Mouse (Mus musculus): ENCODE results near the gene Olfr53.
"Not testable (repeated sequence)": the region's sequence is repeated elsewhere in the genome, so short reads cannot be mapped to it uniquely, and the experiment has no call there.

Gene Olfr53

DNA sequence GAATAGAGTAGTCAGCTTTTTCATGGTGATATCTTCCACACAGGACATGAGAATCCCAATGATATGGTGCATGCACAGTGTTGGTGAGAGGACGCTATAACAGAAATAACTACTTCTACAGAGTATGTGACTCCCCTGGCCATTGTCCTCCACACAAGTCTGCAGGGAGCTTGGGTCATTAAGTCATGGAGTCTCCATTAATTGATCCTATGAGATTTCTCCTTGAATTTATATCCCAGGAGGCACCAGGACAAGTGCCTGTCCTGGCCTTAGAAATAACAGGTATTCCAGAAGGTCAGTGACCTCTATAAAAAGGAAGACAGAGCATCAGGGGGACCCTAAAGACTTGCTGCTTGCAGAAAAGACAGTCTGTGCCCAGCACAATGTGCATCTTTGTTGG is at the start of gene Olfr53:
Gene Olfr53, plus strand, starts transcription at position 301 of the 400 bp plus-strand sequence.
- DNase-seq (ENCODE audit: low spot score), result no peak

DNA sequence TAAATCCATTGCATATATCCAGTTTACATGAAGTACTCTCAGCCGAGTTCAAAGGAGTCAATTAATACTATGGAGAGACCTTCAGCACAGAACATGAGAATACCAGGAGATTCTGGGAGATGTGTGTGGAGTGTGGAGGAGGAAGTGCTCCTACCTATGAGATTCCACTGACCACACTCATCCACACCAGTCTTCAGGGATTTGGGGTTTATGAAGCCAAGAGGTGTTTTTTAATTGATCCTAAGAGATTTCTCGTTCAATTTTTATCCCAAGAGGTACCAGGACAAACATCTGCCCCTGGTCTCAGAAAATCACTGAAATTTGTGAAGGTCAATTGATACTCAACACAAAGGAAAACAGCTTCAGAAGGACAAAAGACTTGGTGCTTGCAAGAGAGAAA is 45.3 kb upstream of the Olfr53 start, which contains the start of gene Olfr46:
Gene Olfr46, plus strand, starts transcription at position 301 of the 400 bp plus-strand sequence.
- not testable (repeated sequence) for DNase-seq (ENCODE audit: low spot score)

DNA sequence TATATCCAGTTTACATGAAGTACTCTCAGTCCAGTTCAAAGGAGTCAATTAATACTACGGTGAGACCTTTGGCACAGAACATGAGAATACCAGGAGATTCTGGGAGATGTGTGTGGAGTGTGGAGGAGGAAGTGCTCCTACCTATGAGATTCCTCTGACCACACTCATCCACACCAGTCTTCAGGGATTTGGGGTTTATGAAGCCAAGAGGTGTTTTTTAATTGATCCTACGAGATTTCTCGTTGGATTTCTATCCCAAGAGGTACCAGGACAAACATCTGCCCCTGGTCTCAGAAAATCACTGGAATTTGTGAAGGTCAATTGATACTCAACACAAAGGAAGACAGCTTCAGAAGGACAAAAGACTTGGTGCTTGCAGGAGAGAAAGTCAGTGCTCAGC is 17.6 kb upstream of the Olfr53 start, which contains the start of gene Olfr61:
Gene Olfr61, plus strand, starts transcription at position 301 of the 400 bp plus-strand sequence.
- DNase-seq (ENCODE audit: low spot score), result not testable (repeated sequence)

DNA sequence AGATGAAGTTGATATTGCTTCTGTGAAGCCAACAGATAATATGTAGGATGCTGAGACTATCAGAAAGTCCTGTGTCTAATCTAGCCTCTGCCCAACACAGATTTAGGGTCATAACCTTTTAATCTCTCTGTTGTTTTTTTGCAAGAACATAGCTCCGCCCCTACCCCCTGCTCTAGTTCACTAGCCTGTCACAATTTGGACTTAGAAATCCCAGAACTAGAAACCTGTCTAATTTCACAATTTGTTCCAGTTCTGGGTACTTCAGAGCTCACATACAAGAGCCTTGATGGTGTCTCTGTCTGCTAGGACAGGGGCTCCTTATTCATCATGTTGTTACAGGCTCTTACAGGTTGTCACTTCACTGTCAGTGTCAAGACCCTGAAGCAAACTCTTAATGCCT is 15.7 kb upstream of the Olfr53 start:
- no peak for DNase-seq (ENCODE audit: low spot score)

DNA sequence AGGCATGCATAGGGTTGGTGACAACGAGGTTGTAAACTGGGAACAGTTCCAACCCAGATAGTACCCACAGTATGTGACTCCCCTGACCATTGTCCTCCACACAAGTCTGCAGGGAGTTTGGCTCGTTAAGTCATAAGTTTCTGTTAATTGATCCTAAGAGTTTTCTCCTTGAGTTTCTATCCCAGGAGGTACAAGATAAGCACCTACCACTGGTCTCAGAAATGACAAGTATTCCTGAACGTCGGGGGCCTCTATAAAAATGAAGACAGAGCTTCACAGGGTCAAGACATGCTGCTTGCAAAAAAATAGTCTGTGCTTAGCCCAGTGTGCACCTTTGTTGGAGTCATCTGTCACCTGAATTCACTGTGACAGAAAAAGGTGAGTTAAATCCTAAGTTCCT is 13.4 kb downstream of the Olfr53 start, which contains the start of gene Olfr539:
Gene Olfr539, plus strand, starts transcription at position 301 of the 400 bp plus-strand sequence.
- no peak for DNase-seq (ENCODE audit: low spot score)

DNA sequence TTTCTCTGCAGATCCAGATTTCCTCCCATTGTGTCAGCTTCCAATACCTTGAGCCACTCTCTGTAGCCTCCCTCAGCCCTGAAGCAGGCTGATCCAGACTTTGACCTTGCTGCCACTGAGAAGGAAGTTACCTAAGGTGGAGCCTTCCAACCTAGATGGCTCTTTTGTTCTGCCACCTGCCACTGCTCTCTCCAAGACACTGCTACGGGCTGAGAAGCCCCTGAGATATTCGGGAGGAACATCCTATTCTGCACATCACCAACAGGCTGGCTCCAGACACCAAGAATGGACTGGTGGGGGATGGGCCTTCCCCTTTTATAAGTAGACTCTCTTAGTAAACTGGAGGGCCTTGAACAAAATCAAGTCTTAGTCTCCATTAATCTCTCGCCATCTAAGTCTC is 24.4 kb downstream of the Olfr53 start:
- not testable (repeated sequence) for DNase-seq (ENCODE audit: low spot score)

DNA sequence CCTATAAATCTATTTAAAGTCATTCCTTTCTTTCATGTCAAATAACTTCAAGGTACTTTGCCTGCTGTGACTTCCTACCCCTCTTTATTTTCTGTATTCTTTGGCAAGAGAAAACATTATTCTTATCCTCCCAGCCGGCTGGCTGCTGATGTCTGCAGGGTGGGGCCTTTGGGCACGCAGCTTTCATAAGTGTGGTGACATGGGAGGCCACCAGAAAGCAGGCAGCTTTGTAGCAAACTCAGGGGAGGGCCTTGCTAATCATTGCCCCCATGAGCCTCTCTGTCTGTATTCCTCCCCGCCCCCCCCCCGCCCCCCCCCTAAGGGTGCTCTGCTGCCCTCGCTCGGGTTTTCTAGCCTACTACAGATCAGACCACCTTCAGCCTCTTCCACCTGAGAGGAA is 29.6 kb downstream of the Olfr53 start:
- DNase-seq (ENCODE audit: low spot score), result no peak

DNA sequence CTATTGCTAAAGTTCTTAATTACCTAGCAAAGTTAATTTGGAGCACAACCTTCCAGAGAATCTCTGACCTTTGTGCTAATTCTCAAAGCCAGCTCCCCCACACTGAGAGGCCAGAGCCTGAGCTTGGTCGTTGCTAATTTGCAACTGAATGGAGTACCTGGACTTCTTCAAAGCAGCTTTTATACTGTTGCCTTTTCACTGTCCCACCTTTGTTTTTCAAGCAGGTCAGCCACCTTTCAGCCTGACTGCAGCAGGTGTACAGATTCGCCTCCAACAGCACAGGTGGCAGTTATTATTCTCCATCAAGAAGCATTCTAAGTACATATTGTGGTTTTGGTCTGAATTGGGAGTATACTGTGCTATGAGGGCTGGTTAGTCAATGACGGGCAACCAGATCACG is 33.3 kb downstream of the Olfr53 start:
- DNase-seq (ENCODE audit: low spot score), result not testable (repeated sequence)

DNA sequence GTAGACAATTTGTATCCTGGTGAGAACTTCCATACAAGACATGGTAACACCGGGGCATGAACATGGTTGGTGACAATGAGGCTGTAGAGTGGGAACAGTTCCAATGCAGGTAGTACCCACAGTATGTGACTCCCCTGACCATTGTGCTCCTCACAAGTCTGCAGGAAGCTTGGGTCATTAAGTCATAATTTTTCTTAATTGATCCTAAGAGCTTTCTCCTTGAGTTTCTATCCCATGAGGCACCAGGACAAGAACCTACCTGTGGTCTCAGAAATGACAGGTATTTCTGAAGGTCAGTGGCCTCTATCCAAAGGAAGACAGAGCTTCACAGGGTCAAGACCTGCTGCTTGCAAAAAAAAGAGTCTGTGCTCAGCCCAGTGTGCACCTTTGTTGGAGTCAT is 35.4 kb downstream of the Olfr53 start, which contains the start of gene Olfr45:
Gene Olfr45, plus strand, starts transcription at position 301 of the 400 bp plus-strand sequence.
- no peak for DNase-seq (ENCODE audit: low spot score)

DNA sequence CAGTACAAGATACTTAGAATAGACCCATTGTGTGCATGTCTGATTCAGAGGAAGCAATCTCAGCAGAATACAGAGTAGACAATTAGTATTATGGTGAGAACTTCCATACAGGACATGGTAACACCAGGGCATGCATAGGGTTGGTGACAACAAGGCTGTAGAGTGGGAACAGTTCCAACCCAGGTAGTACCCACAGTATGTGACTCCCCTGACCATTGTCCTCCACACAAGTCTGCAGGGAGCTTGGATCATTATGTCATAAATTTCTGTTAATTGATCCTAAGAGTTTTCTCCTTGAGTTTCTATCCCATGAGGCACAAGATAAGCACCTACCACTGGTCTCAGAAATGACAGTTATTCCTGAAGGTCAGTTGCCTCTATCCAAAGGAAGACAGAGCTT is 50.7 kb downstream of the Olfr53 start, which contains the start of gene Olfr541:
Gene Olfr541, plus strand, starts transcription at position 301 of the 400 bp plus-strand sequence.
- DNase-seq (ENCODE audit: low spot score), result no peak
